Mouse (Mus musculus) MEL (cell line): ENCODE results near the gene St7. TPM values are rescaled to one million over a fixed set of nuclear protein-coding genes. Genes with fewer than 3 reads are reported as not detected.

ENCODE experiments used
- DNase-seq: peaks from one replicate; pipeline ENCODE4 v3.0.0; 2011; ENCODE audit warnings: low read depth, low spot score
- H3K27ac ChIP-seq: 2 replicates; pipeline ENCODE4 v1.5.1; 2012; ENCODE audit warnings: low read depth, mild to moderate bottlenecking, control low read depth, low read length, moderate library complexity; ENCODE audit not compliant: control insufficient read depth
- H3K27me3 ChIP-seq, 2 experiments: fragments of 150-350 bp in 1 of 2; sonication (generic) in 1 of 2; 2 replicates each; pipeline ENCODE4 v1.6.1; 2012; ENCODE audit warnings: low read length in 2 of 2, mild to moderate bottlenecking in 2 of 2, improper control_type of control experiment in 1 of 2, moderate library complexity in 1 of 2; ENCODE audit not compliant: insufficient read depth in 2 of 2, control insufficient read depth in 1 of 2
- H3K36me3 ChIP-seq, 2 experiments: 2 replicates each; pipeline ENCODE4 v1.6.1; 2012 to 2014; ENCODE audit warnings: low read length in 2 of 2, improper control_type of control experiment in 1 of 2, inconsistent platforms in 1 of 2, mild to moderate bottlenecking in 1 of 2; ENCODE audit not compliant: insufficient read depth in 2 of 2, control insufficient read depth in 1 of 2
- H3K4me1 ChIP-seq, 2 experiments: fragments of 150-350 bp in 1 of 2; sonication (generic) in 1 of 2; 2 replicates each; pipeline ENCODE4 v1.6.1; 2012; ENCODE audit warnings: low read length in 2 of 2, improper control_type of control experiment in 1 of 2, mild to moderate bottlenecking in 1 of 2; ENCODE audit not compliant: insufficient read depth in 2 of 2, control insufficient read depth in 1 of 2
- H3K4me3 ChIP-seq, 2 experiments: fragments of 150-350 bp in 1 of 2; sonication (generic) in 1 of 2; 2 replicates each; pipeline ENCODE4 v1.5.1; 2012; ENCODE audit warnings: low read depth in 2 of 2, low read length in 2 of 2, mild to moderate bottlenecking in 2 of 2, moderate library complexity in 2 of 2, control low read depth in 1 of 2, improper control_type of control experiment in 1 of 2; ENCODE audit not compliant: control insufficient read depth in 1 of 2, insufficient read depth in 1 of 2
- H3K79me2 ChIP-seq: 2 replicates; pipeline ENCODE4 v1.6.1; 2012; ENCODE audit warnings: mild to moderate bottlenecking, low read length, moderate library complexity; ENCODE audit not compliant: control insufficient read depth, poor library complexity, insufficient read depth
- H3K9ac ChIP-seq: 2 replicates; pipeline ENCODE4 v1.6.1; 2012; ENCODE audit warnings: low read depth, mild to moderate bottlenecking, control low read depth, low read length, moderate library complexity; ENCODE audit not compliant: control insufficient read depth, poor library complexity, severe bottlenecking
- H3K9me3 ChIP-seq: fragments of 150-350 bp; sonication (generic); replicated peaks from 2 replicates; pipeline ENCODE4 v1.6.1; 2012; ENCODE audit warnings: mild to moderate bottlenecking, low read length, improper control_type of control experiment, moderate library complexity; ENCODE audit not compliant: insufficient read depth
- CHD1 ChIP-seq: IDR thresholded peaks from 2 replicates; pipeline ENCODE4 v1.6.1; 2012; ENCODE audit warnings: low read depth, mild to moderate bottlenecking, inconsistent platforms, low read length, improper control_type of control experiment
- CHD2 ChIP-seq: IDR thresholded peaks from 2 replicates; pipeline ENCODE4 v1.6.1; 2011; ENCODE audit warnings: low read length, improper control_type of control experiment
- CTCF ChIP-seq, 3 experiments: IDR thresholded peaks in 2 of 3; conservative IDR thresholded peaks in 1 of 3; 2 replicates each; pipeline ENCODE4 v1.5.1; 2011 to 2012; ENCODE audit warnings: low read length in 3 of 3, low read depth in 2 of 3, mild to moderate bottlenecking in 2 of 3, improper control_type of control experiment in 1 of 3, inconsistent platforms in 1 of 3, mixed read lengths in 1 of 3, moderate library complexity in 1 of 3; ENCODE audit not compliant: control insufficient read depth in 1 of 3, insufficient read depth in 1 of 3, poor library complexity in 1 of 3, severe bottlenecking in 1 of 3
- E2F4 ChIP-seq: IDR thresholded peaks from 2 replicates; pipeline ENCODE4 v1.6.1; 2011; ENCODE audit warnings: low read depth, low read length, improper control_type of control experiment, borderline replicate concordance
- ELF1 ChIP-seq: IDR thresholded peaks from 2 replicates; pipeline ENCODE4 v1.6.1; 2014; ENCODE audit warnings: low read depth, mild to moderate bottlenecking, inconsistent platforms, low read length, improper control_type of control experiment, moderate library complexity
- EP300 ChIP-seq, 2 experiments: IDR thresholded peaks; 2 replicates each; pipeline ENCODE4 v1.6.1; 2011; ENCODE audit warnings: improper control_type of control experiment in 2 of 2, low read length in 2 of 2, low read depth in 1 of 2, mild to moderate bottlenecking in 1 of 2
- ETS1 ChIP-seq: IDR thresholded peaks from 2 replicates; pipeline ENCODE4 v1.6.1; 2012; ENCODE audit warnings: low read depth, mild to moderate bottlenecking, inconsistent platforms, low read length, improper control_type of control experiment, moderate library complexity
- GATA1 ChIP-seq: IDR thresholded peaks from 2 replicates; pipeline ENCODE4 v1.6.1; 2011; ENCODE audit warnings: low read depth, low read length, improper control_type of control experiment
- HCFC1 ChIP-seq: IDR thresholded peaks from 2 replicates; pipeline ENCODE4 v1.6.1; 2012; ENCODE audit warnings: low read depth, mild to moderate bottlenecking, inconsistent platforms, low read length, improper control_type of control experiment, moderate library complexity
- JUND ChIP-seq: IDR thresholded peaks from 2 replicates; pipeline ENCODE4 v1.6.1; 2011; ENCODE audit warnings: low read depth, mild to moderate bottlenecking, improper control_type of control experiment, low read length
- KAT2A ChIP-seq: conservative IDR thresholded peaks from 2 replicates; pipeline ENCODE4 v1.6.1; 2012; ENCODE audit warnings: low read depth, low read length, improper control_type of control experiment, inconsistent platforms
- MEF2A ChIP-seq: IDR thresholded peaks from 2 replicates; pipeline ENCODE4 v1.6.1; 2014; ENCODE audit warnings: low read depth, mild to moderate bottlenecking, inconsistent platforms, low read length, improper control_type of control experiment; ENCODE audit not compliant: poor library complexity, insufficient replicate concordance, severe bottlenecking; ENCODE audit errors: extremely low read depth
- MXI1 ChIP-seq: IDR thresholded peaks from 2 replicates; pipeline ENCODE4 v1.6.1; 2011; ENCODE audit warnings: mild to moderate bottlenecking, low read depth, low read length, improper control_type of control experiment
- MYB ChIP-seq: IDR thresholded peaks from 2 replicates; pipeline ENCODE4 v1.6.1; 2011; ENCODE audit warnings: mild to moderate bottlenecking, low read depth, low read length, improper control_type of control experiment
- MYC ChIP-seq: IDR thresholded peaks from 2 replicates; pipeline ENCODE4 v1.6.1; 2011; ENCODE audit warnings: low read depth, mild to moderate bottlenecking, low read length, improper control_type of control experiment, moderate library complexity
- NRF1 ChIP-seq: IDR thresholded peaks from 2 replicates; pipeline ENCODE4 v1.6.1; 2014; ENCODE audit warnings: low read depth, mild to moderate bottlenecking, inconsistent platforms, low read length, improper control_type of control experiment, moderate library complexity; ENCODE audit not compliant: poor library complexity, insufficient read depth, severe bottlenecking
- POLR2A ChIP-seq, 2 experiments: IDR thresholded peaks; 2 replicates each; pipeline ENCODE4 v1.6.1; 2011 to 2012; ENCODE audit warnings: low read length in 2 of 2, mild to moderate bottlenecking in 2 of 2, control low read depth in 1 of 2, improper control_type of control experiment in 1 of 2, low read depth in 1 of 2, moderate library complexity in 1 of 2; ENCODE audit not compliant: control insufficient read depth in 1 of 2, insufficient read depth in 1 of 2, poor library complexity in 1 of 2
- POLR2AphosphoS2 ChIP-seq: IDR thresholded peaks from 2 replicates; pipeline ENCODE4 v1.6.1; 2011; ENCODE audit warnings: low read length, improper control_type of control experiment
- POLR2AphosphoS5 ChIP-seq: IDR thresholded peaks from 2 replicates; pipeline ENCODE4 v1.6.1; 2012; ENCODE audit warnings: low read depth, borderline replicate concordance, mild to moderate bottlenecking, inconsistent platforms, low read length, moderate library complexity, mixed read lengths
- RAD21 ChIP-seq: IDR thresholded peaks from 2 replicates; pipeline ENCODE4 v1.6.1; 2011; ENCODE audit warnings: mild to moderate bottlenecking, low read depth, low read length, improper control_type of control experiment
- SIN3A ChIP-seq: IDR thresholded peaks from 2 replicates; pipeline ENCODE4 v1.6.1; 2012; ENCODE audit warnings: low read length, improper control_type of control experiment, inconsistent platforms
- SMC3 ChIP-seq: IDR thresholded peaks from 2 replicates; pipeline ENCODE4 v1.6.1; 2011; ENCODE audit warnings: low read depth, low read length, improper control_type of control experiment
- TAL1 ChIP-seq: IDR thresholded peaks from 2 replicates; pipeline ENCODE4 v1.6.1; 2012; ENCODE audit warnings: mild to moderate bottlenecking, inconsistent platforms, low read length, moderate library complexity, mixed read lengths
- TBP ChIP-seq: IDR thresholded peaks from 2 replicates; pipeline ENCODE4 v1.8.0; 2011; ENCODE audit warnings: low read depth, low read length, improper control_type of control experiment
- TCF12 ChIP-seq: IDR thresholded peaks from 2 replicates; pipeline ENCODE4 v1.6.1; 2014; ENCODE audit warnings: low read depth, mild to moderate bottlenecking, inconsistent platforms, low read length, improper control_type of control experiment, moderate library complexity
- USF2 ChIP-seq, 2 experiments: IDR thresholded peaks; 2 replicates each; pipeline ENCODE4 v1.6.1; 2011 to 2012; ENCODE audit warnings: improper control_type of control experiment in 2 of 2, low read length in 2 of 2, borderline replicate concordance in 1 of 2, inconsistent platforms in 1 of 2, low read depth in 1 of 2, mild to moderate bottlenecking in 1 of 2; ENCODE audit not compliant: insufficient read depth in 1 of 2
- ZC3H11A ChIP-seq: IDR thresholded peaks from 2 replicates; pipeline ENCODE4 v1.6.1; 2012; ENCODE audit warnings: low read depth, mild to moderate bottlenecking, inconsistent platforms, low read length, improper control_type of control experiment
- ZMIZ1 ChIP-seq: IDR thresholded peaks from 2 replicates; pipeline ENCODE4 v1.6.1; 2012; ENCODE audit warnings: low read depth, mild to moderate bottlenecking, inconsistent platforms, low read length, improper control_type of control experiment, moderate library complexity
- polyA plus RNA-seq, 2 experiments: library from polyadenylated mRNA; stranded (reverse) in 1 of 2; unstranded in 1 of 2; fragments of >175 nt in 1 of 2; fragments of >200 nt in 1 of 2; gene quantifications; 2 replicates each; pipeline versions ENCODE4 v1.2.1 to v1.2.4; 2012; ENCODE audit warnings: low replicate concordance in 2 of 2, low read depth in 1 of 2; ENCODE audit not compliant: insufficient read length in 2 of 2, insufficient read depth in 1 of 2, missing spikeins in 1 of 2
- total RNA-seq: library from RNA; depleted of rRNA; stranded (reverse); fragments of 300-350 nt; gene quantifications from 2 replicates; pipeline ENCODE4 v1.2.3, GENCODE M21; 2012

St7 gene
- total and polyA plus RNA-seq, 3 experiments = 34.4 to 48.5 TPM; not detected in 1

GRCm38 (mm10) chr6:17675019-17675756, 17.5 kb upstream of the St7 start:
- Histone ChIP-seq H3K27ac (no peak overlapping the region), H3K79me2 (no peaks in the 10 kb centered on the region), H3K9ac (no peak overlapping the region), H3K4me3 (no peak overlapping the region), H3K9me3 (no peaks in the 10 kb centered on the region), H3K36me3 (peaks cover 0 to 3% of the 10 kb centered on the region in 2 experiments; a peak in 2 of 4 replicates), H3K27me3 (no peaks in the 10 kb centered on the region), H3K4me1 (peaks cover 0 to 7% of the 10 kb centered on the region in 2 experiments; a peak in 3 of 4 replicates)
- TF ChIP-seq GATA1 = peak; percentile 44; the same call in 1 of the 2 replicates
- peak; percentile 79 to 98 (median 83) for TF ChIP-seq CTCF (IDR thresholded peaks at IDR 0.05 in 2 of 3, conservative IDR thresholded peaks at IDR 0.05 in 1 of 3; ENCODE audit: control insufficient read depth in 1 of 3, insufficient read depth in 1 of 3, low read depth in 2 of 3, low read length in 3 of 3, poor library complexity in 1 of 3, severe bottlenecking in 1 of 3)
- TF ChIP-seq ZC3H11A = peak; percentile 99
- 0 out of 2 replicates have a peak, but pooled peaks have one; percentile 16 for TF ChIP-seq MXI1
- peak; percentile 25; the same call in 1 of the 2 replicates for TF ChIP-seq ELF1
- no peak for TF ChIP-seq MEF2A
- peak; percentile 58 for TF ChIP-seq NRF1
- peak; percentile 99 for TF ChIP-seq SMC3
- TF ChIP-seq EP300 (IDR thresholded peaks at IDR 0.05; ENCODE audit: low read depth in 1 of 2, low read length in 2 of 2) = no peak
- TF ChIP-seq MYC = 0 out of 2 replicates have a peak, but pooled peaks have one; percentile 22
- peak; percentile 39; the same call in 1 of the 2 replicates for TF ChIP-seq SIN3A
- TF ChIP-seq MYB = no peak
- peak; percentile 98 for TF ChIP-seq RAD21
- DNase-seq = peak; percentile 93

GRCm38 (mm10) chr6:17677008-17677407, 15.7 kb upstream of the St7 start:
- no peaks in the 10 kb centered on the region for H3K9me3 ChIP-seq
- H3K4me3 ChIP-seq = no peak overlapping the region
- H3K79me2 ChIP-seq = no peaks in the 10 kb centered on the region
- H3K27me3 ChIP-seq = no peaks in the 10 kb centered on the region
- H3K36me3 ChIP-seq = peaks cover 0 to 11% of the 10 kb centered on the region in 2 experiments; a peak in 2 of 4 replicates
- peaks cover 2 to 13% of the 10 kb centered on the region in 2 experiments for H3K4me1 ChIP-seq
- TF ChIP-seq SIN3A (no peak), TCF12 (no peak), POLR2A (IDR thresholded peaks at IDR 0.05; ENCODE audit: control insufficient read depth in 1 of 2, insufficient read depth in 1 of 2, low read depth in 1 of 2, low read length in 2 of 2, poor library complexity in 1 of 2) (no peak), USF2 (IDR thresholded peaks at IDR 0.05; ENCODE audit: borderline replicate concordance in 1 of 2, insufficient read depth in 1 of 2, low read depth in 1 of 2, low read length in 2 of 2) (no peak), MYC (no peak), POLR2AphosphoS2 (no peak), KAT2A (no peak), JUND (no peak), ZMIZ1 (no peak), NRF1 (no peak), TAL1 (no peak), CHD2 (no peak), CHD1 (no peak), E2F4 (no peak), TBP (no peak), ETS1 (no peak), POLR2AphosphoS5 (no peak), SMC3 (no peak), GATA1 (no peak), HCFC1 (no peak)
- H3K27ac ChIP-seq = no peak overlapping the region
- H3K9ac ChIP-seq = no peak overlapping the region
- DNase-seq = no peak
